Mouse (Mus musculus): ENCODE data around the gene Tjp2. TPM values are rescaled to one million over a fixed set of nuclear protein-coding genes. Genes with fewer than 3 reads are reported as not detected.

Tjp2 gene
- total RNA-seq (2021) (10 to 100 TPM; 16.1 to 19.2 TPM), polyA plus RNA-seq (2012; rRNA removed) (7.9 and 10.2 TPM in 2 replicates)
- long read RNA-seq, full-length matches to known transcripts, result 1 of 13 reads
- long read RNA-seq, partial matches to known transcripts, result 5 of 13 reads
- long read RNA-seq, other reads (novel, unspliced or antisense), result 7 of 13 reads

DNA sequence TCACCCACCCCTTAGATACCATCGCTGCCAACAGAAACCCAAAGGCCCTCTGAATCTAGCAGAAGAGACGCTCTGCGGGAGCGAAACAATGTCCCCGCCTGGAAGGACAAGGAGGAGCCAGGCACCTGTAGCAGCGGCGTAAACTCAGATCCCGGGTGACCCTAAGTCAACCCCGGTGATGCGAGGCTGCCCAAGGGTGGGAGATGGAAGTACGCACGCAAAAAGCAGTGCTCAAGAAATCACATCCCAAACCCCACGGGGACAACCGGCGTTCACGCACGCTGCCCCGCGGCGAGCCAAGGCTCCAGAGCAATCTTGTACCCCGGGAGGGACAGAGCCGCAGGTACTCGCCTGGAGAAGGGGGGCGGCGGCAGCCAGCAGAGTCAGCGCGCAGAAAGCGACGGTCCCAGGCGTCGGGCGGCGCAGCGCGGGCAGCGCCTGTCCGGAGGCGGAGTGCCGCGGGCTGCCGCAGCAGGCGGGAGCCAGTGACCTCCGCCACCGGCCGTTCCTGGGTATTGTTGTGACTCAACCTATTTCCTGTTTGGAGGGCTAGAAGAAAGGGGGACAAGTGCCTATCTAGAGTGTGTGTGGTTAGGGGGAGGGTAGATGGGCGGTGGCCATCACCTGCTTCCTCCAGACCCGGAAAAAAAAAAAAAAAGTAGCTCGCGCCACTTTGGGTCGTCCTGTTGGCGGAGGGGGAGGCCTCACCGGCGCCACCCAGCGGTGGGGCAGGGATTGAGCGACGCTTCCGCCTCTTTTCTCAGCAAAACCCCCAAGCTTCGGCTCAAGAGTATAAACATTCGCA lies at the start of gene Tjp2:
Gene Tjp2 (minus strand): TSS at position 531 of the 805 bp plus-strand sequence.
- intact Hi-C loops (cut with DNase I), result loop anchor here (2.0 kb wide), 2 partner anchors 40 to 72 kb away; no protein-coding TSS in a partner anchor
- DNase-seq, result peak; percentile 80 to 81
- H3K27ac ChIP-seq, result peak within 1 kb of the TSS; percentile 96
- H3K79me2 ChIP-seq (replicated peaks; ENCODE audit: control insufficient read depth, insufficient read depth, low read length), result peaks cover 7% of the 10 kb centered on the region; the same call in 1 of the 2 replicates
- TF ChIP-seq EP300 (IDR thresholded peaks at IDR 0.05; ENCODE audit: insufficient read depth, low read depth, low read length), result peak; percentile 52; the same call in 1 of the 2 replicates
- peak; percentile 96 for TF ChIP-seq CTCF (IDR thresholded peaks at IDR 0.05)
- peak; percentile 57 for TF ChIP-seq POLR2A (IDR thresholded peaks at IDR 0.05; ENCODE audit: insufficient read depth, low read depth, low read length)
- H3K9ac ChIP-seq (ENCODE audit: low read depth, low read length), result peak within 1 kb of the TSS; percentile 84
- no peaks in the 10 kb centered on the region for H3K27me3 ChIP-seq (ENCODE audit: control insufficient read depth, insufficient read depth, low read length)
- peak within 1 kb of the TSS; percentile 72 for H3K4me3 ChIP-seq
- H3K4me1 ChIP-seq (ENCODE audit: control insufficient read depth, insufficient read depth, low read length), result peaks cover 5% of the 10 kb centered on the region
- under 1% methylated on average over 57 of the region's 59 CpGs for WGBS
- H3K36me3 ChIP-seq (ENCODE audit: control insufficient read depth, insufficient read depth, low read length), result no peaks in the 10 kb centered on the region

DNA sequence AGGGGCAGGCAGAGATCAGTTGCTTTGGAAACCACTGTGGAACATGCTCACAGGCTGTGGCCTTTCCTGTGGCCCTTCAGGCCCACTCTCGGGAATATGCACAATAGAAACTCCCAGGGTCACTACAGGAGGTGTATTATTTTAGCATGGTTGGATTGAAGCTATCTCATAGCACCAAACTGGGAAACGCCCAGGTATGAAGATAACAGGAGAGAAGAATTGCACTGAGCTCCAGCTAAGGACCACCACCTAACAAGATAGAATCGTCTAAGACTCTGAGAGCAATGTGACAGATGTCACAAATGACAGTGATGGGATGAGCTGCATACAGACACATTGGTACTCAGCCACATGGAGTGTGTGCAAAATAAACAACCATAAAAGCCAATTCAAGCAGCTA lies 49.5 kb upstream of the Tjp2 start:
- no peak overlapping the region for H3K27ac ChIP-seq

DNA sequence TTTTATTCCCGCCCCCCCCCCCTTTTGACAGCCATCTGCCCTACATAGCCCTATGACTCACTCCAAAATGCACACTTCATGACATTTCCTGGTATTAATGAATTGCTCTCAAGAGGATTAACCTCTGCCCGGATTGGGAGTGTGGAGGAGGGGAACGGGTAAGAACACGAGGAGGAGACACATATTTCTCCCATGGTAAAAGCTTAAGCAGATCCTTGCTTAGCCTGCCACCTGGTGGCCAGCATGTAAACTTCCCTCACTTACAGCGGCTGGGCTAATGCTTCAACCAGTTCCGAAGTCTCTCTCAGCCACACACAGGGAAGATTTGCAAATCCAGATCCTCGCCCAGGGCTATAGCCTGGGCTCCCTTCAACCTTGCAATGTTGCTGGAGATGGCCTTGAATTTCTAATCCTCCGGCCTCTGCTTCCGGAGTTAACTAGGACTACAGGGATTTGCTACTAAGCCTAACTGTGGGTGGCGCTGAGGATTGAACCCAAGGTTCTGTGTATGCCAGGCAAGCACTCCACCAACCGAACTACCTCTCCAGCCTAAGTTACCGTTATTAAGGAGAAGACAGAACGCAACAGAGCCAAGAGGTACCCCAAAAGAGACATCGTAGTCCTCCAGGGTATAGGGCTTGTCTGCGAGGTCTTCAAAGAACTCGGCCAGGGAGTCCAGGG lies 47.1 kb upstream of the Tjp2 start:
- intact Hi-C loops (cut with DNase I), result no loop called here
- Histone ChIP-seq H3K79me2 (replicated peaks; ENCODE audit: control insufficient read depth, insufficient read depth, low read length) (no peaks in the 10 kb centered on the region), H3K27me3 (ENCODE audit: control insufficient read depth, insufficient read depth, low read length) (no peaks in the 10 kb centered on the region), H3K4me3 (peak overlapping the region; percentile 26; the same call in 1 of the 2 replicates), H3K27ac (no peak overlapping the region), H3K9ac (ENCODE audit: low read depth, low read length) (no peak overlapping the region), H3K36me3 (ENCODE audit: control insufficient read depth, insufficient read depth, low read length) (no peaks in the 10 kb centered on the region), H3K4me1 (ENCODE audit: control insufficient read depth, insufficient read depth, low read length) (no peaks in the 10 kb centered on the region)
- peak; percentile 82 to 87 for DNase-seq
- WGBS, result 40% methylated on average over 16 of the region's 16 CpGs
- TF ChIP-seq EP300 (IDR thresholded peaks at IDR 0.05; ENCODE audit: insufficient read depth, low read depth, low read length), result peak; percentile 88
- TF ChIP-seq CTCF (IDR thresholded peaks at IDR 0.05), result peak; percentile 92
- TF ChIP-seq POLR2A (IDR thresholded peaks at IDR 0.05; ENCODE audit: insufficient read depth, low read depth, low read length), result no peak

More for the DNA sequence above, 49.5 kb upstream of the Tjp2 start:
- intact Hi-C loops (cut with DNase I), result no loop called here
- Histone ChIP-seq H3K4me3 (no peak overlapping the region), H3K4me1 (ENCODE audit: control insufficient read depth, insufficient read depth, low read length) (no peaks in the 10 kb centered on the region), H3K79me2 (replicated peaks; ENCODE audit: control insufficient read depth, insufficient read depth, low read length) (no peaks in the 10 kb centered on the region), H3K27me3 (ENCODE audit: control insufficient read depth, insufficient read depth, low read length) (no peaks in the 10 kb centered on the region), H3K9ac (ENCODE audit: low read depth, low read length) (no peak overlapping the region), H3K36me3 (ENCODE audit: control insufficient read depth, insufficient read depth, low read length) (no peaks in the 10 kb centered on the region)
- TF ChIP-seq CTCF (IDR thresholded peaks at IDR 0.05) (no peak), EP300 (IDR thresholded peaks at IDR 0.05; ENCODE audit: insufficient read depth, low read depth, low read length) (no peak), POLR2A (IDR thresholded peaks at IDR 0.05; ENCODE audit: insufficient read depth, low read depth, low read length) (no peak)
- DNase-seq, result no peak
- whole genome bisulfite sequencing, result 68% methylated on average over 3 of the region's 3 CpGs

DNA sequence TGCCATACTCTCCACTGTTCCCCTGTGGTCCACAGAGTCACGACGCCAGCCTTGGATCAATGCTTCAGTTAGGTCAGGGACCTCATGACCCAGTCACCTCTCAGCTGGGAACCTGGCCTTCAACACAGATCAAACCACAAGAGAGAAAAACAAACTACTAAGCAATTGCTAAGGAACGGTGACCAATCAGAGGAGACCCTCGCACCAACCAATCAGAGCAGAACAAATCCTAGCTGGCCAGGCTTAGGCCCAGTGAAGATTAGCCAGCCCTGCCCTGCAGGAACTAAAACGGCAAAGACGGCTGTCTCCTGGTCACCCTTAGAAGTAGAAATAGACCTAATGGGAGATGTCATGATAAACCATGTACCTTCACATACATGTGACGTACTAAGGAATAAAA lies 46.5 kb upstream of the Tjp2 start:
- intact Hi-C loops (cut with DNase I), result no loop called here
- Histone ChIP-seq H3K9ac (ENCODE audit: low read depth, low read length) (no peak overlapping the region), H3K27me3 (ENCODE audit: control insufficient read depth, insufficient read depth, low read length) (no peaks in the 10 kb centered on the region), H3K4me3 (peak overlapping the region; percentile 26; the same call in 1 of the 2 replicates), H3K36me3 (ENCODE audit: control insufficient read depth, insufficient read depth, low read length) (no peaks in the 10 kb centered on the region), H3K27ac (no peak overlapping the region), H3K4me1 (ENCODE audit: control insufficient read depth, insufficient read depth, low read length) (no peaks in the 10 kb centered on the region), H3K79me2 (replicated peaks; ENCODE audit: control insufficient read depth, insufficient read depth, low read length) (no peaks in the 10 kb centered on the region)
- 45% methylated on average over 7 of the region's 7 CpGs for WGBS
- peak; percentile 24 to 31 for DNase-seq
- no peak for TF ChIP-seq POLR2A (IDR thresholded peaks at IDR 0.05; ENCODE audit: insufficient read depth, low read depth, low read length)
- TF ChIP-seq EP300 (IDR thresholded peaks at IDR 0.05; ENCODE audit: insufficient read depth, low read depth, low read length), result no peak
- TF ChIP-seq CTCF (IDR thresholded peaks at IDR 0.05), result no peak

DNA sequence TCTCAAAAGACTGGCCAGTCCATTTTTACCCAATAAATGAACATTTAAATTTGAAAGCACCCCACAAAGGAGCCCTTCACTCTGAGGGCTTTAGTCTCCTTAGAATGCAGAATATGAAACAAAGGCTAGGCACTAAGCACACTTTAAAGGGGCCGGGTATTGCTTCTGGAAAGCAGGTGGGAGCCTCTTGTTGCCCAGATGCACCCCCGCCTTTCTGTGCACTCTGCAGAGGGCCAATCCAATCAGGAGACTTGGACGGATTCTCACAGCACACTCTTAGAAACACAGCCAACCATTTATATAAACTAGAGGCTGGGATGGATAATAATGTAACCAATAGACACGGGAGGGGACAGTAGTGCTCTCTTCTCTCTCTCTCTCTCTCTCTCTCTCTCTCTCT lies 43.7 kb upstream of the Tjp2 start:
- Histone ChIP-seq H3K27me3 (ENCODE audit: control insufficient read depth, insufficient read depth, low read length) (no peaks in the 10 kb centered on the region), H3K27ac (no peak overlapping the region), H3K4me1 (ENCODE audit: control insufficient read depth, insufficient read depth, low read length) (no peaks in the 10 kb centered on the region; the same call in 1 of the 2 replicates), H3K4me3 (no peak overlapping the region), H3K36me3 (ENCODE audit: control insufficient read depth, insufficient read depth, low read length) (no peaks in the 10 kb centered on the region), H3K79me2 (replicated peaks; ENCODE audit: control insufficient read depth, insufficient read depth, low read length) (no peaks in the 10 kb centered on the region), H3K9ac (ENCODE audit: low read depth, low read length) (no peak overlapping the region)
- DNase-seq, result no peak
- intact Hi-C loops (cut with DNase I), result loop anchor here (5.0 kb wide), 1 partner anchor 406 kb away; no protein-coding TSS in a partner anchor
- no peak for TF ChIP-seq CTCF (IDR thresholded peaks at IDR 0.05)
- no peak for TF ChIP-seq POLR2A (IDR thresholded peaks at IDR 0.05; ENCODE audit: insufficient read depth, low read depth, low read length)
- no peak for TF ChIP-seq EP300 (IDR thresholded peaks at IDR 0.05; ENCODE audit: insufficient read depth, low read depth, low read length)
- WGBS, result 70% methylated on average over 4 of the region's 4 CpGs

All from heart, adult 2 months (tissue).